Mouse (Mus musculus) liver (tissue): ENCODE data around the gene Pycr2.

ENCODE experiments used
- DNase-seq: peaks from one replicate; pipeline ENCODE4 v3.0.0-alpha.2; 2020; ENCODE audit warnings: mixed read lengths

Gene Pycr2

DNA sequence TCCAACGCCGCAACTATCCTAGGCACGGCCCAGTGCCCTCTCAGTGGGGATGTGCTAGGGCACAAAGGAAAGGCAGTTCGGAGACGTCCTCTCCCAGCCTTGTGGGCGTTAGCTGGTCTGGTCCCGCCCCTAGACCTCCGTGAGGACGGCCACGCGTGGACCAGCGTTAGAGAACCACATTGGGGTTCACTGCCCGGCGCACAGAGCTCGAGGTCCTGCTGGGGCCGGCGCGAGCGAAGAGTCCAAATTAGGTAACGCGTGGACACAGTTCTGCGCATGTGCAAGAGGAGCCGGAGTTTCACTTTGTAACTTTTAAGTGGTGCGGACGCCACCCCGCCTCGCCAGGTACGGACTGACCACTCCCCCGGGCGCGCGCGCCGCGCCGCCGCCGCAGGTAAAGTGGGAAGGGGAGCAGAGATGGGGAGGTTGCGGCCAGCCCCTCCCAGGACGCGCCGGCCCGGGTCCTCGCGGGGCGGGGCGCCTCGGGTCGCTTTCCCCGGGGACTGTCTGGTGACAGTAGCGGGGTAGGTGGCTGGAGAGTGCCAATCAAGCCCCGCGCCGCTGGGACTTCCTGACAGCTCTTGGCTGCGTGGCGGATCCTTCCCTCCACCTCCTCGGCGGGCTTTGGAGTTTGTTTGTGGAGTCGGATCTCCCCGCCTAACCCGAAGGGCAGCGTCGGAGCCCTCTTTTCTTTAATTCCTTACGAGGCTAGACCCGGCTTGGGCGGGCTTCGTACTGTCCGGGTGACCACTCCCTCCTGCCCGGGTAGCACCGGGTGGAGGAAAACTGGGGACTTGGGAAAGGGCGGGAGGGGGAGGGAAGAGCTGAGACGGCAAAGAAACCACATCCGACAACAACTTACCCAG is 38.3 kb downstream of the Pycr2 start, which contains the start of gene Tmem63a:
Gene Tmem63a, plus strand, starts transcription at position 179 of the 866 bp plus-strand sequence.
- DNase-seq = peak; percentile 83

DNA sequence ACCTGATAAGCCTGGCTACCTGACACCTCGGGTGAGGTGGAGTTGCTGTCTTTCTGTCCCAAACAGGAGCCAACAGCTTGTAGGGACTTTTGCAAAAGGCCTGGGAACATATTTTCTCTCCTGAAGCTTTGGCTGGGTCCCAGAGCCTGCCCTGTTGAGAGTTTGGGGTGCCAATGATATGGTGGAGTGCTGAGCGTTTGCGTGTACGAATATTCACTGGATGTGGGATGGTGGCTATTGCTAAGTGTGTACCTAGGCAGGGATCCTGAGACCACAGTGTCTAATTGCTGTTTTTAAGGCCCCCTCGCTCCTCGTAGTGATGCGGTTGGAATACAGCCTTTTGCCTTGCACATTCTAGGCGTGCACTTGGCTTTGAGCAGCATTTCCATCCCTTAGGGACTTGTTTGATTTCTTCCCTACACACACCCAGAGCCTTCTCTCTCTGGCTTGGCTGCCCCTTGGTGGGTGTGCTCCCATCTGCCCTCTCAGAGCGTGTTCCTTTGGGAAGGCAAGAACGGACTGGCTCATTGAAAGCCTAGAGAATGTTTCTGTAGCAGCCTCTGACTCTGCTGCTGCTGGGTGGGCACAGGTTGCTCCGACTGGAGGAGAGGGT is 39.0 kb downstream of the Pycr2 start:
- DNase-seq = no peak

DNA sequence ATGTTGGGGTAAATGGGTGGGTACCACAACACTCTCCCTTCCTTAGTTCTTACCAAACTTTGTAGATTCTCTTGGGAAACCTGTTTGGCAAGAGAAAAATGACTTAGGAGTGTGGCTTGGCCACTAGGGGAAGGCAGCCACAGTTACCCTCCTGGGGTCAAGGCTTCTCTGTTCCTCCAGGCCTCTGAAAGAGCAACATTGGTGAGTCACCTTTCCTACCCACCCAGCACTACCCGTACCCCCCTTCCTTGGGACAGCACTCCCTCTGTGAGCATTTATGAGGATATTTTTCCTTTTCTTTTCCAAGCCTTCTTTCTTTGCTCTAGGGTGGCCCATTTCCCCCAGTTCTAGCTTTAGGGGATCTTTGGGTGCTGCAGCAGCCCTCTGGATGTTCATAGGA is 39.8 kb downstream of the Pycr2 start:
- DNase-seq = no peak

DNA sequence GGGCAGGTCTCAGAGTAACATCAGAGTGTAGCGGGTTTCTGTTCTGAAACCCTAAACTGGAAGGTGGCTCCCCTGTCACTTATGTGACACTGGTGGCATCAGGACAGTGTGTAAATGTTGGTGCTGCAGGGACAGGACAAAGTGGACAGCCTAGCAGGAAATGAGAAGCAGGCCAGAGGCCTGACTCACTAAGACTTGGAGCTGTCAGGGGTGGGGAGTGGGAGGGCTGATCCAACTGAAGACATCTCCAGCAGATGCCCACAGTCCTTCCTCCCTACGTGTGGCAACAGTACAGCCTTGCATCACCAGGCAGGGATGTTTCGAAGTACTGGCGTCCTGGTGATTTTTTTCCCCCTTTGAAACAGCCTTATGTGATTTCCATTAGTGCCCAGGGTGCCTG is 40.5 kb downstream of the Pycr2 start:
- DNase-seq = no peak

DNA sequence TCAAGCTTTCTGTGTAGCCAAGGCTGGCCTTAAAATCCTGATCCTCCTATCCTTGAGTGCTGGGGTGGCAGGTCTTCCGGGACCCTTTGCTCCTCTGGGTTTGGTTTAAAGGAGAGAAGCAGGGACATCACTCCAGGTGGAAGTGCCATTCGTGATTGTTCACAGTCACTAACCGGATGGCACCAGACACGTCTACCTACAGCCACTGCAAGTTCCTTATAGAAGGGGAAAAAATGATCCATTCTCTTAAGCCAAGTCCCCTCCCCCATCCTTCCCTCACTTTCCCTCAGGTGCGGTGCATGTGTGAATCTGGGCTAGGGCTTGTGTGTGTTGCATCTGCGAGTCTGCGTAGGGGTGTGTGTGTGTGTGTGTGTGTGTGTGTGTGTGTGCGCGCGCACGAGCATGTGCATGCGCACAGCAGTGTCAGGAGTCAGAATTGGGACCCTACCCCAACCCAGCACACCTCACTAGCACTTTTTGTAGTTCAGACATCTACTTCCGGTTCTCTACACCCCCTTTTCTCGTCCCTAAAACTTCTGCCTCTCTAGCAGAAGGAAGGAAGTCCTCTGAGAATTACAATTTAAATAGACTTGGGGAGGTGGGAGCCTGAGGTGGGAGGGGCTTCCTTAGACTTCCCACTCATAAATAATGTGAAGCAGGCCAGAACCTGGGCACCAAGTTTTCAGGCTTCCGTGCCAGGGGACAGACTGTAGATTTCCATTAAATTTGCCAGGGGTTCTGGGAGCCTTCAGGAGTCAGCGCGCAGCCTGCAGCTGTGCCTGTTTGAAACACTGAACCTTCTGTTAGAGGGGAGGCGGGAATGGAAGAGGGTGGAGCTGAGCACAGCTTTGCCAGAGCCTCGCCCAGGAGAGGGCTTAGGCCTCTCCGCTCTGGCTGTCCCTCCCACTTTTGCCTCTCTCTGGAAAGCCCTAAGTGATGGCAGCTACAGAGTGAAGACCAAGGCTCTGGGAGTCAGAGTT is 41.2 kb downstream of the Pycr2 start:
- peak; percentile 84 for DNase-seq

DNA sequence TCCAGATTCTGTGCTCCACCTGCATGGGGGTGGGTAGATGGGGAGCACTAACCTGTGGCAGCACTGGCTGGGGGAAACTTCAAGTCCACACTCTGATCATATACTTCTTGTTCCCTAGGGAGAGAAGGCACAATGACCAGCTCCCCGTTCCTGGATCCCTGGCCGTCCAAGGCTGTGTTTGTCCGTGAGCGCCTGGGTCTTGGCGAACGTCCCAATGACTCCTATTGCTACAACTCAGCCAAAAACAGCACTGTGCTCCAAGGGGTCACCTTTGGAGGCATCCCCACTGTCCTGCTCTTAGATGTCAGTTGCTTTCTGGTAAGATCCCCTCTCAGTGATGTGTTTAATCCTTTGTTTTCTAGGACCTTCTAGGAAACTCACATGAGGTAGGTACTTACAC is 42.4 kb downstream of the Pycr2 start:
- no peak for DNase-seq

DNA sequence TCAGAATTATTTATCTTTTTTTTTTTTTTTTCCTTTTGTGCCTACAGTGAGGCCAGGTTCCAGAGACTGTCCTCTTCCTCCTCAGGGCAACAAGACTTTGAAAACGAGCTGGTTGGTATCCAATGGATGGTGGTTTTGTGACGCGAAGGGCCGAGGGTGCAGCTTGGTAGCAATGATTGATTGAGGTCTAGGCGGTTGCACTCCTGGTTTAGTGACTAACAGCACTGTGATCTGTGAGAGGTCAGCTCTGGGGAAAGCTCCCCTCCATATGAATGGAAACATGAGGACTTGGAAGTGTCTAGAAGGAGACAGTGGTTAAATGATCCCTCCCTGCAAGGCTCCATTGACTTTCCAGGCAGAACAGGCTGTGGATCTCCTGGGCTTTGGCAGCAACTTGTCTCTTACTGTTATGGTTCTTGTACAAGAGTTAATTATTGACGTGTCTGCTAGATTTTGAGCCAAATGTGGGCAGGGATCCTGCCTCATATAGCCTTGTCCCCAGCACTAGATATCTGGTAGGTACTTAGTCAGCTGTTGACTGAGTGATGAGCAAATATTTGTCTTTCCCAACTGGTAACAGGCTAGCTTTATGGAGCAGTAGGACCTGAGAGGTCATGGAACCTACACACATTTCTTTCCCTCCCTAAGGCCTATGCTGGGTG is 48.1 kb downstream of the Pycr2 start:
- no peak for DNase-seq

DNA sequence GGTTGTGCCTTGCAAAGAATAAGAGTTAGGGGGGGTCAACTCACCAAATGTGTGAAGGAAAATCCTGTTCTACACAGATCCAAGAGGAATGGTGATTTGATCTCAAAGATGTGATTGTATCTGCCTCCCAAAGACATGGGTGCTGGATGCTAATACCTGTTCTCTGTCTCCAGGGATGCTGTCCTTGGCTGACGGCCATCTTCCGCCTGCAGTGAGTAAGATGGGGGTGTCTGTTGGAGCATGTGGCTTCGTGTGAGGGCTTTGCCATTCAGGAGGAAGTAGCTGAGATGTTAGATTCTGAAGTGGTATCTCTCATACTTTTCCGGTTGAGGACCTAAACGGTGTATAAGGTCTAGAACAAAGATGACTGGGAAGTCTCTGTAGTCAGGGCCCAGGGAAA is 48.7 kb downstream of the Pycr2 start:
- DNase-seq = no peak

DNA sequence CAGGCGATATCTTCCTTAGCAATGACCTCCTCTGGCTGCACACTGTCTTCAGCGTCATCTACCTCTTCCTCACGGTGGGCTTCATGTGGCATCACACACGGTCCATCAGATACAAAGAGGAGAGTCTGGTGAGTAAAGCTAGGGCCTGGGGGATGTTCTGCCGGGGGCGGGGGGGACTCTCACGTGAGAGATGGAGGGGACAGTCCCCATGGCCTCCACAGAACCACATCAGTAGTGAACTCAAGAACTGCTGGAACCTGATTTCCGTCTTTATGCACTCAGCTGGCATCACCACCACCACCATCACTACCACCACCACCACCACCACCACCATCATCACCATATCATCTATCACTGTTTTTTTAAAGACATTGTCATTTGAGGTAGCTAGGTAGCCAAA is 52.3 kb downstream of the Pycr2 start:
- no peak for DNase-seq

DNA sequence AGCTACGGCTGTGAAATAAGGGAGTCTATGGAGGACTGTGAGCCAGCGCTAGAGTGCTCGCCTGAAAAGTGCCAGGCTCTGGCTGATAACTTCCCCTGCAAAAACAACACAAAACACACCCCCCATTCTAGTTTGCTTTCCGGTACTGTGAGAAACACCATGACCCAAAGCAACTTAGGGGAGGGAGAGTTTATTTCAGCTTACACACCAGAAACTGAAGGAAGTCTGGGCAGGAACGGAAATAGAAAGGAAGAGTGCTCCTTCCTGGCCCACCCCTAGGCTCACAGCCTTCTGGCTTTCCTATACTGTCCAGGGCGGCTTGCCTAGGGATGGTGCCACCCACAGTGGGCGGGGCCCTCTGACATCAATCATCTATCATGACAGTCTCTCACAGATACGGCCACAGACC is 52.9 kb downstream of the Pycr2 start:
- DNase-seq = peak; percentile 64
